Mouse (Mus musculus) adrenal gland, postnatal 14 days (tissue): ENCODE data around the gene Aurkb. TPM values are rescaled to one million over a fixed set of nuclear protein-coding genes. Genes with fewer than 3 reads are reported as not detected.
A peak's percentile ranks its signal among the peaks of the same experiment; 100 is the strongest.

Experiments
- DNase-seq: peaks from one replicate; pipeline ENCODE4 v3.0.0; 2021; ENCODE audit warnings: mixed read lengths
- total RNA-seq: library from RNA; stranded (reverse); gene quantifications from 2 replicates; pipeline ENCODE4 v1.2.3, GENCODE M21; 2021

Gene Aurkb
- total RNA-seq, 1 experiment from 2014 or later, result 17.1 TPM

DNA sequence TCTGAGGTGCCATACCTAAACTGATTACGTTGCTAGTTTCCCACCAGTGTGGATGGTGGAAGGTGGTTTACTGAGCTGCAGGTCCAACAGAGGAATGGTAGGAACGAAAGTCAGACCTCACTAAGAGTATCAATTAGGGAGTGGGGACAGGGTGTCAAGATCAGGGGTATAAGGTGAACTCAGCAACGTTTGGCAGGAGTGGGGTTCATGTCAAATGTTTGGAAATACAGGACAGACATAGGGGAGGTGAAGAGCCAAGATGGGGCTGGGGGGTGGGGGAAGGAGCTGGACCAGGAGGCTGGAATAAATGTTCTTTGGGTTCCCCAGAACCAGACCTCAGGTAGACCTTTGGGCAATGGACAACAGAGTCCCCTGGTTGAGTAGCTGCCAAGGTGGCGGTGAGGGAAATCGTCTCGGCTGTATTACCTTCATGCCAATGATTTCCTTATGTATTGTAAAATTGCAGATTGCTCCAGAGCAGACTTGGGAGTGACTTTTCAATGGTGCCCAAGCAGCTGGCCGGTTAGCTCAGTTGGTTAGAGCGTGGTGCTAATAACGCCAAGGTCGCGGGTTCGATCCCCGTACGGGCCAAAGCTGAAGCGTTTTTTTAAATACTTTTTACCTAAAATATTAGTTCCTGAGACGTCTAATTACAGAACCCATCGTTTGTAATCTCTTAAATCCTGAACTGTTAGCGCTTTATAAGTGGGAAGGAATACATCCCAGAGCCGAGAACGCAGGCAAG, 8.8 kb upstream of the Aurkb start:
- peak; percentile 85 for DNase-seq

DNA sequence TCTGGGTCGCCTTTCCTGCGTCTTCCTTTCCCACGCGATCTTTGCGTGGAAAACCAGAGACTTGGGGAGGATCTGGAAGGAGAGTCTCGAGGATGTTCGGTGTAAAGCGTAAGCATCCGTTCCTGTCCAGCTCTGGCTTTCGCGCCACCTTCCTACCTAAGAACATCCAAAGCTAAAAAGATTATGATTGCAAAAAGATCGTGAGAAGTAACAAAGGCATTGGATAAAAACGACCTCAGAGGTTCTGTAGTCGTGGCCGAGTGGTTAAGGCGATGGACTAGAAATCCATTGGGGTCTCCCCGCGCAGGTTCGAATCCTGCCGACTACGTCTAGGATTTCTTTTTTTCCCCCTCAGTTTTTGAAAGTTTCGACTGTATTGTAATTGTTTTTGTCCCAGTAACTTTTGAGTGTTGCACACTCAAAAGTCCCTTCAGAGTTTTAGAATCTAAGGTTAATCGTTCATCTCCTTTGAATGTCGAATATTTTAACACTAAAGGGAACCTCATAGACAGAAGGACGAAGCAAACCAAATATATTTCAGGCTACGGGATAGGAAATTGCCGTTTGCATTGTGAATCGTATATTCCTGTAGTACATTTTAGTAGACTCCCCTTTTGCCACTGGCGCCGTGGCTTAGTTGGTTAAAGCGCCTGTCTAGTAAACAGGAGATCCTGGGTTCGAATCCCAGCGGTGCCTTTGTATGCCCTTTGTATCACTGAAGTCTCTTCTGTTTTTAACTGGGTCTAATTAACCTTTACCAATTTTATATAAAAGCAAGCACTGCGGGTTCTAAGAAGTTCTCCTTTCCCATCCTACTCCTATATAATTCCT, 8.0 kb upstream of the Aurkb start:
- DNase-seq, result peak; percentile 86

DNA sequence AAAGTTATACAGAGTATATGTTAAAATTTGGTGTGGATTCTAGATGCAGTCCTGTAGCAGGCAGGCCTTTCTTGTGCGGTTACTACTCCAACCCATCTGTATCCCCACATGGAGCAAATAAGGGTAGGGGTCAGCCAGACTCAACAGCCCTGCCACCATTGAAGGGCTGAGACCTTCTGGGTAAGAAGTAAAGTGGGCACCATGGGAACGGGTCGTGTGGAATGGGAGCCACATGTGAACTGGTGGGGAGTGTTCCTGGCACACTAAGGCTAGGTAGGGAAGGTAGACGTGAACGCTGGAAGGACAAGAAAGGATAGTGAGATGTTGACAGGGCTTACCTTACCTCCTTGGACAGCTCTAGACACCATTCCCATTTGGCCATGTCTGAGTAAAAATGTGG, 7.3 kb upstream of the Aurkb start:
- no peak for DNase-seq

DNA sequence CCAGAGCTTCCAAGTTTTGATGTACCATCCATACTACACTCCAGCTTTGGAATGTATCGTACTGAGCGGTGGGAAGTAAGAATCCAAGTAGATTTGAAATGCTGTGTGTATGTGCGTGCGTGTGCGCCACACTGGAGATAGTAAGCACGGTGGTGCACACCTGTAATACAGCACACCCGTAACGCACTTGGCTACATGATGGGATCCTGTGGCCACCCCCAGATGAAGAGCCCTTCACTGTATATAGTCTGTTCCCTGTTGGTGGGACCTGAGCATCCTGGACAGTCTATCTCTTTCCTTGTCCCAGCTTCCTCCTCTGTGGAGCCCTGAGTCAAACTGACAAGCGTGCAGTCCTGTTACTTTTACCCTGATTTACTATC, 938 bp downstream of the Aurkb start:
- no peak for DNase-seq

DNA sequence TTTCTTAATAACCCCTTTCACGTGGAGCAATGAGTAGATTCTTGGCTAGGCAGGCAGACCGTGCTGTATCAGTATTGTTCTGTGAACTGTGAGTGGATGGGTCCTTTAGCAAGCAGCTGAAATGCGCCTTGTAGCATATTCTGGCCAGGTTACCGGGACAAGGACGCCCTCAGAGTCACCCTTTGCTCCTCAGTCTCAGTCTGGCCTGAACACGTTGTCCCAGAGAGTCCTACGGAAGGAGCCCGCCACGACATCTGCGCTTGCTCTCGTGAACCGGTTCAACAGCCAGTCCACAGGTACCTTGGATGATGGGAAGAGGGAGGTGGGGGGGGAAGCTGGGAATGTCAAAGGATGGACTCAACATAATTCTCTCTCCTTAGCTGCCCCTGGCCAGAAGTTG, 2.1 kb downstream of the Aurkb start:
- no peak for DNase-seq

DNA sequence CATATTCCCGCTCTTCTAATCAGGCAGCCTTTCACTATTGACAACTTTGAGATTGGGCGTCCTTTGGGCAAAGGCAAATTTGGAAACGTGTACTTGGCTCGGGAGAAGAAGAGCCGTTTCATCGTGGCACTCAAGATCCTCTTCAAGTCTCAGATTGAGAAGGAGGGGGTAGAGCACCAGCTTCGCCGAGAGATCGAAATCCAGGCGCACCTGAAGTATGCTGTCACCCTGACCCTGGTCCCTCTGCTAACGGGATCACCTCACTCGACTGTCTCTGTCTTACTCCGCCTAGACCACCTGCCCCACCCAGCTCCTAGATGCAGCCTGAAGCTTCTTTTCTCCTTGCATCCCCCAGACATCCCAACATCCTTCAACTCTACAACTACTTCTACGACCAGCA, 2.7 kb downstream of the Aurkb start:
- no peak for DNase-seq

DNA sequence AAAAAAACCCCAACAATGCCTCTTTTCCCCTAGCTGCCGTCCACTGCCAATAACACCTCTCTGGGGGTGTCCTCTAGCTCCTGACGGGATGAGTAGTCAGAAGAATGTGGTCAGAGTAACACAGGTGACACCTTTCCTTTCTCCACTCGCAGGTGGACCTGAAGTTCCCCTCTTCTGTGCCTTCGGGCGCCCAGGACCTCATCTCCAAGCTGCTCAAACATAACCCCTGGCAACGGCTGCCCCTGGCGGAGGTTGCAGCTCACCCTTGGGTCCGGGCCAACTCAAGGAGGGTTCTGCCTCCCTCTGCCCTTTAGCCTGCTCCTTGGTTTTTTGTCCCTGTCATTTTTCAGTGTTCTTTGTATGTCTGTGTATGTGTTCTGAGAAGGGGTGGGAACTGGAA, 5.3 kb downstream of the Aurkb start:
- peak; percentile 42 for DNase-seq

DNA sequence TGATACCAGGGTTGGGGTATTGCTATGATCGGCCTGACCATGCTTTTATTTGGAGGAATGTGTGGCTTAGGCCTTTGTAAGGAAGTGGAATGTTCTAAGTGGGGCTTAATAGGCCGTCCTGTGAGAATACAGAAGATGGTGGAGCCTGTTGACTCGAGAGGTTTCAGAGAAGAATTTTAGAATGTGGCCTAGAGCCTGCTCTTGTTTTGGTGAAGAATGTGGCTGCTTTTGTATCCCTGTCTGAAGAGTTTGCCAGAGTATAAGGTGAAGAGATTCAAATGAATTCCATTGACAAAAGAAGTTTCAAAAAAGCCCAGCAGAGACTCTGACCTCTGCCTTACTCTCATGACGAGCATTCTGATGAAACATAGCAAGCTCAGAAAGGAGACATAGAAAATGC, 6.3 kb downstream of the Aurkb start:
- DNase-seq, result no peak

DNA sequence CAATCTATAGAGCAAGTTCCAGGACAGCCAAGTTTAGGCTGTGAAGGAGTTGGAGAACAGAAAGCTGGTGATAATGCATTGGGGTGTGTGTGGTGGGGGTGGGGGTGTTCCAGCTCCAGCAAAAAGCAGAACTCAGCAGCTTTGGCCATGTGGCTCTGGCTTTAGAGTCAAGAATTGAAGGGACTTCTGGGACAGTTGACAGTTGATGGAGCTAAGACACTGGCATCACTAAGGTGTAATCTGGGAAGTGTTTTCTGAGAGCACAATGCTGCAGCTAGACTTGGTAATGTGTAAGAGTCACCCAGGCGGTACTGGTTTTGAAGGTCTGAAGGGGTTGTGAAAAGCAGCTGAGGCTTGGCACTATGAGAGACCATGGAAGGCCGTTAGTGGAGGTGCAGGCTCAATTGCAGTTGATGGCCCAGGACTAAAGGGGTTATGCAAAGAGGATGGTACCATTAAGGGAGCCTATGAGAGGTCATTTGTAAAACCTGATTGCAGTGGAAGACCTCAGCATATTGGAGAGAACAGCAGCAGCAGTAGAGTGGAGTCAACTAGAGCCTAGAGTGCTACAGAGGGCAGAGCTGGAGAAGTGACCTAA, 7.5 kb downstream of the Aurkb start:
- no peak for DNase-seq

DNA sequence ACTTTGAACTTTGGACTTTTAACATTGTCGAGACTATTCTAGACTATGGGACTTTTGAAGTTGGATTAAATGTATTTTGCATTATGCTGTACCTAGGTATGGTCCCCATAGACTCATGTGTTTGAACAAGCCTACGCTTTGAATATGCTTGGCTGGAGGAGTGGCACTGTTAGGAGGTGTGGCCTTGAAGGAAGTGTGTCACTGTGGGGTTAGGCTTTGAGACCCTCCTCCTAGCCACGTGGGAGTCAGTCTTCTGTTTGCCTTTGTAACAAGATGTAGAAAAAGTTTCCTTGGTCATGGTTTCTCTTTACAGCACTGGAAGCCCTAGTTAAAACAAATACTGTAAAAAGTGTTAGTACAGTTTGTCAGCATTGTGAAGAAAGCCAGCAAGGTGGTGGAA, 8.4 kb downstream of the Aurkb start:
- no peak for DNase-seq

DNA sequence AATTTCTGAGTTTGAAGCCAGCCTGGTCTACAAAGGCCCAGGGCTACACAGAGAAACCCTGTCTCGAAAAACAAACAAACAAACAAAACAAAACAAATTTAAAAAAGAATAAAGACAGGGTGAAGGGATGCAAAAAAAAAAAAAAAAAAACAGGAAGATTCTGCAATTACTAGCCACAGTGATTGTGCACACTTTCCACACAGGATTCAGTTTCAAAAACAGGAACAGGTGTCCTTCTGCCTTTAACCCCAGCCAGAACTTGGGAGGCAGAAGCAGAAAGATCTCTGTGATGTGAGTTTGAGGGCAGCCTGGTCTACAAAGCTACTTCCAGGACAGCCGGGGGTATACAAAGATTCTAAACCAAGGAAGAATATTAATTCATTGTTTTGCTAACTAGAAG, 12.8 kb downstream of the Aurkb start:
- DNase-seq, result no peak

DNA sequence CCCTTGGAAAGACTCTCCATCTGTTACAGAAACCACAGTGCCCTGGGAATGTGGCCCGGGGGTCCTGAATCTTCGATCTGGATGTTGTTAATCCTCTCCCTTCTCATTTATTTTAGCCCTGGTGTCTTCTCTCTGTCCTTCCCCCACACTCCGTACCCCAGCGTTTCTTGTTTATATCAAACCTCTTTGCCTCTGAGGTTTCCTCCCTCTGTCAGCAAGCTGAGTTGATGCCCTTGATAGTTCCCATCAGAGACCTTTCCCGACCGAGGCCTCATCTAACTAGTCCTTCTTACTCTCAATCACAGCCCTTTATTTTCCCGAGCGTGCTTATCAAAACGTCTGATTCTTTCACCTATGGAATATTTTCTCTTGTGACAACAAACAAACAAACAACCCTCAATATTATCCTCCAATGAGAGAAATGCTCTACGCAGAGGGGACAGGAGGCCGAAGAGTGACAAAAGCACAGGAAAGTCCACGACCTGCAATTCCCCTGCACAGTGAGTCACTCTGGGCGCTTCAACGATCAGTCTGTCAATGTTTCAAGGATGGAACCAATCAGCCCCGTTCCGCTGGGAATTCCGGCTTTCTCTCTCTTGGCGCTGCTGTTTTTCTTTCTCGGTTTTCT, 13.4 kb downstream of the Aurkb start:
- DNase-seq, result no peak

DNA sequence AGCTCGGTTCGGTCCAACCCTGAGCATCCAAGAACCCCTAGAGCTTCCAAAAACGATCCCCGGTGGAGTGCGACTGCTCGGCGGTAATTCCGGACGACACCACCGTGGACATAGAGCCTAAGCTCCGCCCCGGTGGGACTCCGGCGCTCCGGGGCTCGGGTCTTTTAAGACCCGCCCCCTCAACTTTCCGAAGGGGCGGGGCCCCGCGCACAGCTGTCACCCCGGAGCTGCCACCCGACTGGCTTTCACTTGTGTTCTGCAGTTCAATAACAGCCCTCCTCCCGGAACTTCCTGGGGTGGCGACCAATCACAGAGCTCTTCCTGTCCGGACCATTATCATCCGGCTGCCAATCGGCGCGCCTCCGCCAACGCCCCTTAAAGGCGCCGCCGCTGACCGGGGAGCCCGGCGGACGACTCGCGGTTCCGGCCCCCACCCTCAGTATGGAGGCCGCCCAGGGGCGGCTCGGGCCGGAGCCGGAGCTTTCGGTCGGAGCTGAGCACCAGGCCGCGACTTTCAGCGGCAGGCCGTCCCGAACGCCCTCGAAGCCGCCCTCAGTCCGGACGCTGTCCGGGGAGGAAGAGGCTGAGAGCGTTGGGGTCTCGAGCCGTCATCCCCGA, 14.0 kb downstream of the Aurkb start, which contains the start of gene Borcs6:
Gene Borcs6, plus strand, starts transcription at position 361 of the 618 bp plus-strand sequence.
- DNase-seq, result peak; percentile 97

DNA sequence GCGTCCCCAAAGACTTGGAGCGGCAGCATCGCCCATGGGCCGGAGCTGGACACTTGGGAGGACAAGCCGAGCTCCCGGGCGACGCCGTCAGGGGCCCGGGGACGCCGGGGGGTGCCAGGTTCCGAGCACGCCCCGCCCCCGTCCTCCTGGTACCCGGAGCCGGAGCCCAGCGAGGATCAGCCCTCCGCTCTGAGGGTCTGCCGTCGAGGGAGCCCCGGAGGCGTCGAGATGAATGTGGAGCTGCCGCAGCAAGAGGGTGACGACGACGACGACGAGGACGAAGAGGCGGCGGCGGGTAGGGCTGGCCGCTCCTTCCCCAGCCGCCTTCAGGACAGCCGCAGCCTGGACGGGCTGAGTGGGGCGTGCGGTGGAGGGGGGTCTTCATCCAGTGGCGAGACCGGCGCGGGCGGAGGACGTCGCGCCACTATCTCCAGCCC, 14.5 kb downstream of the Aurkb start:
- DNase-seq, result peak; percentile 77

DNA sequence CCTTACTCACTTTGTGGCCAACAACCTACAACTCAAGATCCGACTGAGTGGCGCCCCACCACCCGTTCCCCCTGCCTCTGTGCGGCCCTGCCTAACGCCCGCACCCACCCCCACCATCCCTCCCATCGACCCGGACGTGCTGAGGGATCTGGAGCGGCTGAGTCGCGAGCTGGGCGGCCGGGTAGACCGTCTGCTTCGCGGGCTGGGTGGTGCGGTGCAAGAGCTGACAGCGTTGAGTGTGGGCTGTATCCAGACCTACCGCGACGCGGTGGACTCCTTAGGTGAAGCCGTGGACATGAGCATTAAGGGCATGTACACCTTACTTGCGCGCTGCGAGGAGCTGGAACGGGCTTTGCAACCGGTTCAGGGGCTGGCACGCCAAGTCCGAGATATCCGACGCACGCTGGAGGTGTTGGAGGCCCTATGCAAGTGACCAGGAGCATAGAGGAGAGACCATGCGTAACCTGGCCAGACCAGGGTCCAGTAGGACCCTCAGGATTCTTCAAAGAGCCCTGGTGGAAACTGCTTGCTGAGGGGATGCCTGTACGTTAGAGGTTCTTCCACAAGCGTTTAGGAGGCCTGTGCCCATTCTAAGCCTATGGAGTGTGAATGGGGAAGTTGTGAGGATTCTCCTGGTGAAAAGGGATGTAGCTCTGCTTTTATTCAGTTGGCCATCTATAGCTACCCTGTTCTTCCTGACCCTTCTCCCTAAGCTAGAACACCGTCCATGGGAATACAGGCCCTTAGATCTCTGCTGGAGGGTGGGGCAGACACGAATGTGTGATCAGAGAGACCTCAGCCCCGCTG, 15.2 kb downstream of the Aurkb start:
- peak; percentile 62 for DNase-seq

DNA sequence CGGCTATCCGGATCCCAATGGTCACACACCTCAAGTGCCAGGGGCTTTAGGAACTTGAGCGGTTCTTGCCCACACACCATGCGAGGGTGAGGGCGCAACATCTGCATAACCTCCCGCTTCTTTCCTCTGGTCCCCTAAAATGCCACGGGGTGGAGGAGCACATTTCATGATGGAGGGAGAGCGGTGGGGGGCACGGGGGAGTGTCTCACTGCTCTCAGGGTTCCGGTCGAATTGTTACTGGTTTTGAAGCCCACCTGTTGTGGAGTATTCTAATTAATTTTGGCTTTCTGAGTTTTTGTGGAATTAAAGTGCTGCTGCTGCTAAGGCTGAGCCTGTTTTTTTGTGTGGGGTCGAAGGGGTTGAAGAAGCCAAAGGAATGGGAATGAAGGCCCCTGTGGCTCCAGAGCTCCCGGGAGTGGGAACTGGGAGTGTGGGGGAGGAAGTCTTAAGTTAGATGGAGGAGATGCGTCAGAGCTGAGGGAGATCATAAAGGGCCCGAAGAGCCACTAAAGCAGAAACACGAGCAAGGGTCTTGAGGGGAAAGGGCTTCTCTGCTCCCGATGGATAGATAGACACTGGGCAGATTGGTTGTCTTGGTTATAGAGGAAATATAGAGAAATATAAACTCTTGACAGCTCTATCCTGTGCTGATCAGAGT, 15.9 kb downstream of the Aurkb start:
- DNase-seq, result no peak

DNA sequence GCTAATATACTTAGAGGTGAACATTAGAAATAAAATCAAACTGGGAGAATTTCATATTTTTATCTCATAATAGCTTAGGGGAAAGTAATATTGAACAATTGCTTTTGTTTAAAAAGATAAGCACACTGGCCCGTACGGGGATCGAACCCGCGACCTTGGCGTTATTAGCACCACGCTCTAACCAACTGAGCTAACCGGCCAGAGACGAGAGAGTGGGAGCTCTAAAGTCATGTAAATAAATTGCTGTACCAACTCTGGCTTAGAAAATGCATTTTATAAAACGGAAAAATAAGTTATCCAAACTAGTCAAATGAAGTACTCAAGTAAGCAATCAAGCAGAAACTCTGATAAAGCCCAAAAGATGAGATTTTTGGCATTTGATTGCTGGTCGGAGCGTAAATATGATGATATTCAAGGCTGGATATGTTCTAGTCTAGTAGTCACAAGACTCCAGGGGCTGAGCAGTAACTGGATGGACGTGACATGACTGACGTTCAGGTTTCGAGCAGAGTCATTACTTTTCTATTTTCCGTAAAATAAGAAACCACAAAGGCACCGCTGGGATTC, 16.8 kb downstream of the Aurkb start:
- DNase-seq, result peak; percentile 74

DNA sequence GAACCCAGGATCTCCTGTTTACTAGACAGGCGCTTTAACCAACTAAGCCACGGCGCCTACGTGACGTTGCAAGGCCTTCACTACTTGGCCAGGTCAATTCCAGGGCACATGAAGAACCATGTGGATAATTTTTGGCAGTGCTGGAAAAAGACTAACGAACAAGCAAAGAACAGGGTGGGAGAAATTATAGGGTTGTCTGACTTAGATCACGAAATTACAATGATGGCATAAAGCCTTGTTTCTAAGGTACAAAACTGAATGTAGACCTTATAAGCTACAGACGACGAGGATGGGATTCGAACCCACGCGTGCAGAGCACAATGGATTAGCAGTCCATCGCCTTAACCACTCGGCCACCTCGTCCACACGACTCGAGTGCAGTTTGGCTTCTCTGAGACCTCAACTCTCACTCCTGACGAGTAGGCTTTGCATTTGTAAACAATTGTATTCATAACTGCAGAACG, 17.3 kb downstream of the Aurkb start:
- peak; percentile 96 for DNase-seq

DNA sequence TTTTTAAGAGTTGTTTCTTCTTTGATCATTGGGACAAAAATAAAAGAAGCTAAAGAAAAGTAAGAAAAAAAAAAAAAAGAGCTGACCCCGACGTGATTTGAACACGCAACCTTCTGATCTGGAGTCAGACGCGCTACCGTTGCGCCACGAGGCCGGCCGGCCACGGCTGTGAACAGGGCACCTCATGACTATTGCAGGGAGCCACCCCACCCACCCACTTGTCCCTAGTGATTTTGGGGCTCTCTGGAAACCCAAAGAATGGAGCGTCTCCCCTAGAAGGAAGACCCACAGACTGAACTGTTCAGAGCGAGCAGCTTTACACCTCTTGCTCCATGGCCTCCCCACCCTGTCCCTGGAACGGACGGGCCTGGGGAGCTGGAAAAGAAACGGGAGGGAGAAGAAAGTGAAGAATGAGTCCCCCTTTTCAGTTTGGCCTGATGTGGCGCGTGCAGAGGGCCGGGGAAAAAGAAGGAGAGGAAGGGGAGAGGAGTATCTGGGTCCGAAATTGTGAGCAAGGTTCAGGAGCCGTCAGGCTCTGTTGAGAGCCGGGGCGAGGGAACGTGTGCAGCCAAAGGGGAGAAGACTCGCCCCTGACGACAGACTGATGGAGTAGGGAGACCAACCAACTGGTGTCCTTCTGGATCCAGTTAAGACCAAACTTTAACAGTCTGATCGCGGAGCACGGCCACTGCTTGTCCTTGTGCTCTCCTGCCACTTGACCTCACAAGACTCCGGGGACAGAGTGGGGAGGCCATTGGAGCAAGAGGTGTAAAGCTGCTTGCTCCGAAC, 18.2 kb downstream of the Aurkb start:
- DNase-seq, result peak; percentile 93
